Mouse (Mus musculus): ENCODE results near the gene Srr.

The Srr gene
- long read RNA-seq, experiment 1, transcript Srr-201 (9 exons, 3,699 nt): major isoform, 12 of 18 reads
- long read RNA-seq, experiment 1, partial matches to known transcripts: 1 of 18 reads
- long read RNA-seq, experiment 1, other reads (novel, unspliced or antisense): 4 of 18 reads
- long read RNA-seq, experiment 2, transcript Srr-201 (9 exons, 3,699 nt): major isoform, 17 of 25 reads
- long read RNA-seq, experiment 2, partial matches to known transcripts: 2 of 25 reads
- long read RNA-seq, experiment 2, other reads (novel, unspliced or antisense): 6 of 25 reads

- intact Hi-C loops (cut with DNase I): no loop called here
These were observed at the start of gene Srr, which contains the start of gene Smg6 for GRCm38 (mm10) chr11:74925577-74926387. TSS of gene Srr (minus strand) at chr11:74925948. TSS of gene Smg6 (plus strand) at chr11:74925823.

GRCm38 (mm10) chr11:74974615-74975014, 48.9 kb upstream of the Srr start:
- intact Hi-C loops (cut with DNase I): no loop called here

GRCm38 (mm10) chr11:74973290-74974157, 47.8 kb upstream of the Srr start:
- intact Hi-C loops (cut with DNase I): no loop called here

DNA sequence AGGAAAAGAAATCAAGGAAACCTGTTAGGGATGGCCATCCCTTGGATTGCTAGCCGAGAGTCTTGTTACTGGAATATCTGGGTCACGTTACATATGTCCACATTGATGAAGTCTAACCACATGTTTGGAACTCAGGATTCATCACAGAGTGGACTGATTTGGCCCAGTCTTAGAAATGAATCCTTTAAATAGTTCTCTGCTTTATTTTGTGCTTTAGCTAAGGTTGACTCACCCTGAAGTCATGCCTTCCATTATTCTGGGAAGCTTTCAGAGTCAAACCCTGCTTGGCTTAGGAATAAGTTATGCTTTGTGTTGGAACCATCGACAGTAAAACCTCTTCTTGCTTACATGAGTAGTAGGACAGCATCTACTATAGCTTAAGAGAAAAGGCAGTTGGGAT, 39.8 kb upstream of the Srr start:
- intact Hi-C loops (cut with DNase I): no loop called here

GRCm38 (mm10) chr11:74962846-74963407, 37.2 kb upstream of the Srr start:
- intact Hi-C loops (cut with DNase I): no loop called here

DNA sequence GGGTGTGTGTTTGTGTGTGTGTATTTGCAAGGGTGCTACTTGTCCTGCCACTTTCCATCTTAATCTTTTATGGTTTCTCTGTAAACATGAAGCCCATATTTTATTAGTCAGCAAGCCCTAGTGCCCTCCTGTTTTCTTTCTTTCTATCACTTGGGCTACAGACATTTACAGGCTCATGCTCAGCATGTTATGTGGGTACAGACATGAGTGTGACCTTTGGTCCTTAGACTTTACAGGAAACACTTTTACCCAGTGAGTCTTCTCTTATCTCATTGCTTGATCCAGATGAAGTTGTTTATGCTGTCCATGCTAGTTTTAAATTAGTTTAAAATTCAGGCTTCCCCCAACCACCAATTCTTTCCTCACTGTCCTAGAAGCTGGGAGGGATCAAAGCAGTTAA, 36.2 kb upstream of the Srr start:
- intact Hi-C loops (cut with DNase I): no loop called here

DNA sequence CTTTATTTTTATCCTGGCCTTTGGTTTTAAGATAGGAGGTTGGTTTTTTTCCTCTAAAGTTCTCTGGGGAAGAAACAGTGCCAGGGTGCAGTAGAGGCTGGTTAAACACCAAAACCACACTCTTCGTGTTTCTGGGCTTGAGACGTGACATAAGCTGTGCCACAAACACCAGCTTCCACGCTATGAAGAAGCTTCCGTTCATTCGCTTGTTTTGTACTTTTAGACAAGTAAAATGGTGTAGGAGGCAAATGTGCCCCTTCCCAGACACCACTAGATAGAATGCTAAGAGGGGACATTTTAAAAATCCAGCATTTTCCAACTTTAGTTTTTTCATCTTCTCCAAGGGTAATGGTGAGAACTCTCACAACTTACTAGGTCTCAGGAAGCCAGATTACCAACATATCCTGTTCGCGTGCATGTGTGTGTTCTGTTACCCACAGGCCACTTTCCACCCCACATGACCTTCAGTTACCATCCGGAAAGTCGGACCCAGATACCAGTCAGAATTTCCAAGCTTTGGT, 34.3 kb upstream of the Srr start:
- intact Hi-C loops (cut with DNase I): no loop called here

GRCm38 (mm10) chr11:74959501-74959900, 33.8 kb upstream of the Srr start:
- intact Hi-C loops (cut with DNase I): no loop called here

DNA sequence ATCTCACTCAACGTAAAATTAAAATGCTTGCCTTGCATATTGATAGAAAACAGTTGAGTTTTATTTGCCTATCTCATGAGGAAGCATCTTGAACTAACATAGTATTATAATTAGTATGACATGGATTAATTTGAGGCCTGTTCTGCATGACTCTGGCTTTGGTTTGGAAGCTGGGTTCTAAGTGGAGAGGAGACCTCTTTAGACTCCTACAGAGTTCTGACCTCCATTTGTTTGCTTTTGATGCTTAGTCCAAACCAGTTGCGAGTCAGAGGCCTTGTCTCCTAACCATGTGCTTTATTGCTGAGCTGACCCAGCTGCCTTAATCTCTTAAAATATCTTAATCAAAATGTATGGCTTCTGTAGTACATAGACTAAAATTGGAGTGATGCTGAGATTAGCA, 31.9 kb upstream of the Srr start:
- intact Hi-C loops (cut with DNase I): no loop called here

GRCm38 (mm10) chr11:74956006-74956405, 30.3 kb upstream of the Srr start:
- intact Hi-C loops (cut with DNase I): no loop called here

DNA sequence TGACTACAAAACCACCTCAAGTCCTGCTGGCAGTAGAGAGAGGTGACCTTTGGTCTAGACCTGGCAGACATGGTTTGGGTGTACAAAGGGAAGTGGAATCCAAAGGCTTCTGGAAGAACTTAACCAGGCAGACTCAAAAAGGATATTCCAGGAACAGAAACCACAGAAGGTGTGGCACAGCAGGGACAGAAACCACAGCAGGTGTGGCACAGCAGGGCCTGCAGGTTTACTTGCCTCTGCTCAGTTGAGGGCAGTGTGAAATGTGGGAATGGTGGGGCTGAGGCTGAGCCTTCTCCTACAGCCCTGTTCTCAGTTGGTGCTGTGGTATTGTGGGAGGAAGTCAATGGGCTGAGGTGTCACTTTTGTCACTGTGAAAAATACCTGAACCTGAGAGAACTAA, 29.2 kb upstream of the Srr start:
- intact Hi-C loops (cut with DNase I): no loop called here

GRCm38 (mm10) chr11:74946348-74946747, 20.6 kb upstream of the Srr start:
- intact Hi-C loops (cut with DNase I): loop anchor here (10.0 kb wide), 1 partner anchor 348 kb away; no protein-coding TSS in a partner anchor

- intact Hi-C loops (cut with DNase I): no loop called here
These were observed 4.6 kb upstream of the Srr start for GRCm38 (mm10) chr11:74930391-74930790.

GRCm38 (mm10) chr11:74929111-74929510, 3.4 kb upstream of the Srr start:
- intact Hi-C loops (cut with DNase I): no loop called here

DNA sequence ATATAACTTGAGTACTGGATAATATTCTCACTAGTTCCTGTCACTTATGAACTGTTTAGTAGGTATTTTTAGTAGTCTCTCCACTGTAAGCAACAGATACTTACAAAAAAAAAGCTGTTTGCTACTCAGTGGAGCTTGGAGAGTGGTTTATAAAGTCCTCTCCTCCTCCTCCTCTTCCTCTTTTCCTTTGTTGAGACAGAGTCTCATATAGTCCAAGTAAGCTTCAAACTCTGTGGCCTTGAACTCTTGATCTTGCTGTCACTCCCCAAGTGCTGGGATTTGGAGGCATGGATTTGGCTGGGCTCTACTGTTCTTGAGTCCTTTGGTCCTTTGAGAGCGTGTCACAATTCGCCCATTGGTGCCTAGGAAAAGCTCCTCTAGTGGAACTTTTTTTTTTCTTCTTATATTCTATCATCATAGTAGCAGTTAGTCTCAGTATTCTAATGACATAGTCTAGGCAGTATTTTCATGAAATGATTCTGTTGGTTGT, 1.5 kb upstream of the Srr start:
- intact Hi-C loops (cut with DNase I): no loop called here

DNA sequence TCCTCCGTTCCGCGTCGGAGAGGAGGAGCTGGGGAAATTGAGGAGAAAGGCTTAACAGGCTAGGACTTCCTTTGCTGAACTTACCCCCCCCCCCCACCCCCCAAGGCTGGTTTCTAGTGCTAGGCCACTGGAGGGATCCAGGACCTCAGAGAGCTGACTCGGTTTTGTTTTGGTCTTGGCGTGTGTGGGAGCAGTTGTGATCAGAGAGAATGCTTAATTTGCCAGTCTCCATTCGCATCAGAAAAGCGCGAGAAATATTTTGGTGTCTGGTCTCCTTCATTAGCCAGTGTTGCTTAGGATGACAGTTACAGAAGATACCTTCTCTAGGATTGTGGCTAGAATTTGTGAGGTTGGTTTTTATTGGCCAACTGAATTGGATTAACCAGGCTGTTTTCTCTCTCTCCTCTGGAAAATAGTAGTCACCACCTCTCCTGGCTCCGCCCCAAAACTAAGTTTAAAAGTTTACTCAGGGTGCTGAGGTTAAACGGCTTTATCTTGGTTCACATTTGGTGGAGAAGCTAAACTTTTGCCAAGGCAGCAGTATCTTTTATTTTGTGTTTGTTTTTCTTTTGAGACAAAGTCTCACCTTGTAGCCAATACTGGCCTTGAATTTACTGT, 749 bp upstream of the Srr start:
- intact Hi-C loops (cut with DNase I): no loop called here

GRCm38 (mm10) chr11:74924149-74924548, 1.6 kb downstream of the Srr start:
- intact Hi-C loops (cut with DNase I): no loop called here

GRCm38 (mm10) chr11:74919249-74919648, 6.5 kb downstream of the Srr start:
- intact Hi-C loops (cut with DNase I): no loop called here

DNA sequence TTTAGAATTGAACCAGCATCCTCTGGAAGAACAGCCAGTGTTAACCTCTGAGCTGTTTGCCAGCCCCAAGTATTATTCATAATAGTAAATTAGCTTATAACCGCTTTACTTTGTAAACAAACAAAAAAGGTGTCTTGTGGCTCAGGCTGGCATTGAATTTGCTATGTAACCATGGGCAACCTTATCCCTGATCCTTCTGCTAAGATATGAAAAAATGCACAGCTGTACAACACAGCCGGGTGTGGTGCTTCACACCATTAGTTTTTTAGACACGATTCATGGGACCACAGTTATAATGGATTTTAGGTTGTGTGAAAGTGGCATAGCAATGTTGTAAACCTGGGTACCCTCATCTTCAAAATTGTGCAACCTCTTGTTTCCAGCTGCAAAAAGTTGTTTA, 13.3 kb downstream of the Srr start:
- intact Hi-C loops (cut with DNase I): no loop called here

- intact Hi-C loops (cut with DNase I): no loop called here
These were observed 15.8 kb downstream of the Srr start for GRCm38 (mm10) chr11:74909978-74910377.
